Mouse (Mus musculus) CD4-positive, CD25-positive, alpha-beta regulatory T cell, adult 4 months (primary cell): ENCODE data around the gene Gm10197. TPM values are rescaled to one million over a fixed set of nuclear protein-coding genes. Genes with fewer than 3 reads are reported as not detected.

Experiments used
- ATAC-seq: one replicate; pipeline ENCODE4 v1.8.0; 2017
- polyA plus RNA-seq, 2 experiments: library from polyadenylated mRNA; unstranded; fragments of 100-300 nt; shearing (Covaris generic); gene quantifications; one replicate each; pipeline ENCODE4 v1.2.1; 2017

Gene Gm10197
- polyA plus RNA-seq, 2 experiments from 2014 or later, result not detected

GRCm38 (mm10) chr19:53393646-53394045 lies 22.1 kb upstream of the Gm10197 start:
- no peak for ATAC-seq

- ATAC-seq, result no peak
Observed at GRCm38 (mm10) chr19:53392781-53393343, 21.3 kb upstream of the Gm10197 start.

- no peak for ATAC-seq
Observed at GRCm38 (mm10) chr19:53391787-53392186, 20.2 kb upstream of the Gm10197 start.

- no peak for ATAC-seq
Observed at GRCm38 (mm10) chr19:53391386-53391785, 19.8 kb upstream of the Gm10197 start.

- ATAC-seq, result peak; percentile 92
Observed at GRCm38 (mm10) chr19:53390495-53391007, 19.0 kb upstream of the Gm10197 start, which contains the start of gene Smndc1. TSS of gene Smndc1 (minus strand) at chr19:53390578.

GRCm38 (mm10) chr19:53389851-53390431 lies 18.4 kb upstream of the Gm10197 start:
- peak; percentile 41 for ATAC-seq

GRCm38 (mm10) chr19:53389417-53389816 lies 17.9 kb upstream of the Gm10197 start:
- no peak for ATAC-seq

- no peak for ATAC-seq
Observed at GRCm38 (mm10) chr19:53383336-53383735, 11.8 kb upstream of the Gm10197 start.

- no peak for ATAC-seq
Observed at GRCm38 (mm10) chr19:53378421-53378820, 6.9 kb upstream of the Gm10197 start.

- no peak for ATAC-seq
Observed at GRCm38 (mm10) chr19:53377652-53378051, 6.1 kb upstream of the Gm10197 start.

- ATAC-seq, result no peak
Observed at GRCm38 (mm10) chr19:53375816-53376215, 4.2 kb upstream of the Gm10197 start.

GRCm38 (mm10) chr19:53375299-53375698 lies 3.7 kb upstream of the Gm10197 start:
- no peak for ATAC-seq

- ATAC-seq, result no peak
Observed at GRCm38 (mm10) chr19:53373570-53373969, 2.0 kb upstream of the Gm10197 start.

- ATAC-seq, result no peak
Observed at GRCm38 (mm10) chr19:53370233-53370632, 1.3 kb downstream of the Gm10197 start.

- peak; percentile 61 for ATAC-seq
Observed at GRCm38 (mm10) chr19:53369469-53370043, 2.0 kb downstream of the Gm10197 start.

- ATAC-seq, result no peak
Observed at GRCm38 (mm10) chr19:53366881-53367280, 4.7 kb downstream of the Gm10197 start.

- no peak for ATAC-seq
Observed at GRCm38 (mm10) chr19:53366057-53366775, 5.3 kb downstream of the Gm10197 start.

GRCm38 (mm10) chr19:53364963-53365362 lies 6.6 kb downstream of the Gm10197 start:
- no peak for ATAC-seq

- ATAC-seq, result no peak
Observed at GRCm38 (mm10) chr19:53364551-53364950, 7.0 kb downstream of the Gm10197 start.

- no peak for ATAC-seq
Observed at GRCm38 (mm10) chr19:53362967-53363366, 8.6 kb downstream of the Gm10197 start.

- ATAC-seq, result no peak
Observed at GRCm38 (mm10) chr19:53360265-53360958, 11.2 kb downstream of the Gm10197 start.

GRCm38 (mm10) chr19:53359160-53360033 lies 12.2 kb downstream of the Gm10197 start:
- ATAC-seq, result no peak
